Mouse (Mus musculus) stomach, postnatal 0 days (tissue): ENCODE measurements around the gene Mmachc. TPM values are rescaled to one million over a fixed set of nuclear protein-coding genes. Genes with fewer than 3 reads are reported as not detected.
"Not testable (repeated sequence)": the region's sequence is repeated elsewhere in the genome, so short reads cannot be mapped to it uniquely, and the experiment has no call there.

Experiments
- ATAC-seq: fragments of 200-750 bp; cut with Nextera tagmentation; 2 replicates; pipeline ENCODE4 v1.8.0; 2017; ENCODE audit not compliant: low FRiP score, low TSS enrichment
- DNase-seq: peaks from one replicate; pipeline ENCODE4 v3.0.0-alpha.2; 2016; ENCODE audit warnings: low spot score
- H3K27ac ChIP-seq: fragments of 300-500 bp; sonication (generic); replicated peaks from 2 replicates; pipeline ENCODE4 v1.5.1; 2014; ENCODE audit warnings: mild to moderate bottlenecking, control low read depth
- H3K27me3 ChIP-seq: fragments of 300-500 bp; sonication (generic); 2 replicates; pipeline ENCODE4 v1.6.1; 2014; ENCODE audit warnings: low read length; ENCODE audit not compliant: control insufficient read depth, insufficient read depth
- H3K36me3 ChIP-seq: fragments of 300-500 bp; sonication (generic); 2 replicates; pipeline ENCODE4 v1.6.1; 2014; ENCODE audit warnings: low read length, mixed read lengths; ENCODE audit not compliant: control insufficient read depth, insufficient read depth
- H3K4me1 ChIP-seq: fragments of 300-500 bp; sonication (generic); replicated peaks from 2 replicates; pipeline ENCODE4 v1.6.1; 2014; ENCODE audit warnings: antibody characterized with exemption; ENCODE audit not compliant: control insufficient read depth, insufficient read depth
- H3K4me2 ChIP-seq: fragments of 300-500 bp; sonication (generic); replicated peaks from 2 replicates; pipeline ENCODE4 v1.6.1; 2014; ENCODE audit warnings: low read depth, mild to moderate bottlenecking, control low read depth, moderate library complexity
- H3K4me3 ChIP-seq: fragments of 300-500 bp; sonication (generic); 2 replicates; pipeline ENCODE4 v1.5.1; 2014; ENCODE audit warnings: low read depth, low read length, control low read depth
- H3K9ac ChIP-seq: fragments of 300-500 bp; sonication (generic); 2 replicates; pipeline ENCODE4 v1.6.1; 2014; ENCODE audit warnings: mild to moderate bottlenecking, low read length, control low read depth, mixed read lengths
- H3K9me3 ChIP-seq: fragments of 300-500 bp; sonication (generic); 2 replicates; pipeline ENCODE4 v1.6.1; 2016; ENCODE audit warnings: low read length; ENCODE audit not compliant: control insufficient read depth
- CTCF ChIP-seq: IDR thresholded peaks from 2 replicates; pipeline ENCODE4 v1.5.1; 2016; ENCODE audit warnings: antibody characterized with exemption, low read depth, mild to moderate bottlenecking, moderate library complexity
- EP300 ChIP-seq: optimal IDR thresholded peaks from 2 replicates; pipeline ENCODE3; 2016; ENCODE audit warnings: antibody characterized with exemption
- WGBS: fragments of 180-500 bp; shearing (Covaris S2); extraction: QIAGEN DNeasy Blood & Tissue Kit; methylation state at CpG from one replicate; pipeline ENCODE4 v1.1.7; 2014; 5-methylcytosine and 5-hydroxymethylcytosine counted together
- polyA plus RNA-seq: library from polyadenylated mRNA; unstranded; fragments of >200 nt; fragmentation: Nextera tagmentation; extraction: Ambion mirVana; gene quantifications from 2 replicates; pipeline ENCODE4 v1.2.1, GENCODE M21; 2015

Mmachc gene
- polyA plus RNA-seq, 1 experiment from 2014 or later = 9.8 TPM

DNA sequence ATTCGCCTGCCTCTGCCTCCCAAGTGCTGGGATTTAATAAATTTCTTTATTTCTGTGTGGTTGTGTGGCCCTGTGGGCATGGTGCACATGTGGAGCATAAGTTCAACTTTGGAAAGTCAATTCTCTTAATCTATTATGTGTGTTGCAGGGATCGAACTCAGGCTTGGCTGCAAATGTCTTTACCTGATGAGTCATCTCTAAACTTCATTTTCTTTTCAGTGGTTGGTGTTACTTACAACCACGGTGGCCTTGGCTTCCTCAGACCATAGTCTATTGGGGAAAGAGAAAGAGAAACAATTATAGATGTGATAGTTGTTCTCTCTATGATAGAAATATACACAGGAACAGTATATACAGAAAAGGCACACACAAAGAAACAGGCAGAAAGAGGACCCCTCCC lies 32.2 kb downstream of the Mmachc start:
- Histone ChIP-seq H3K27me3 (no peaks in the 10 kb centered on the region), H3K9ac (no peak overlapping the region), H3K4me1 (no peaks in the 10 kb centered on the region), H3K4me2 (no peak overlapping the region), H3K4me3 (no peak overlapping the region), H3K27ac (no peak overlapping the region), H3K9me3 (no peaks in the 10 kb centered on the region), H3K36me3 (no peaks in the 10 kb centered on the region)
- 67% methylated on average over 3 of the region's 3 CpGs for WGBS
- no peak for DNase-seq
- TF ChIP-seq CTCF (no peak), EP300 (no peak)
- no peak for ATAC-seq

- not testable (repeated sequence) for H3K9me3 ChIP-seq, H3K4me1 ChIP-seq, ATAC-seq, DNase-seq, H3K36me3 ChIP-seq, H3K9ac ChIP-seq, H3K4me3 ChIP-seq, H3K27ac ChIP-seq, H3K4me2 ChIP-seq, H3K27me3 ChIP-seq
- 87% methylated on average over 6 of the region's 6 CpGs for WGBS
Observed at GRCm38 (mm10) chr4:116674761-116675160, 33.4 kb downstream of the Mmachc start.

- peak overlapping the region; percentile 5; the same call in 1 of the 2 replicates for H3K27ac ChIP-seq
- no peaks in the 10 kb centered on the region for H3K36me3 ChIP-seq
- H3K27me3 ChIP-seq = no peaks in the 10 kb centered on the region
- no peak overlapping the region for H3K9ac ChIP-seq
- no peaks in the 10 kb centered on the region for H3K9me3 ChIP-seq
- H3K4me3 ChIP-seq = no peak overlapping the region
- no peak overlapping the region for H3K4me2 ChIP-seq
- TF ChIP-seq CTCF (peak; percentile 45), EP300 (no peak)
- ATAC-seq = peak; percentile 99
- no peaks in the 10 kb centered on the region for H3K4me1 ChIP-seq
- peak; percentile 92 for DNase-seq
- WGBS = 17% methylated on average over 2 of the region's 2 CpGs
Observed at GRCm38 (mm10) chr4:116672785-116673184, 35.4 kb downstream of the Mmachc start.

DNA sequence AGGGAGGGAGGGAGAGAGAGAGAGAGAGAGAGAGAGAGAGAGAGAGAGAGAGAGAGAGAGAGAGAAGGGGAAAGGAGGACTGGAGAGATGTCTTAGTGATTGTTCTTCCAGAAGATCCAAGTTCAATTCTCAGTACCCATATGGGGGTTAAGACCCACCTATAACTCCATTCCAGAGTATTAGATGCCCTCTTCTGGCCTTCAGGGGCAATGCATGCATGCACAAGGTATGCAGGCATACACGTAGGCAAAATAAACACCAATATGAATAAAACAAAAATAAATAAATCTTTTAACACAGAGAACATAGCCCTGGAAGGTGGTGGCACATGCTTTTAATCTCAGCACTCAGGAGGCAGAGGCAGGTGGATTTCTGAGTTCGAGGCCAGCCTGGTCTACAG lies 38.9 kb downstream of the Mmachc start:
- TF ChIP-seq EP300 = no peak
- peak; percentile 65 for TF ChIP-seq CTCF

DNA sequence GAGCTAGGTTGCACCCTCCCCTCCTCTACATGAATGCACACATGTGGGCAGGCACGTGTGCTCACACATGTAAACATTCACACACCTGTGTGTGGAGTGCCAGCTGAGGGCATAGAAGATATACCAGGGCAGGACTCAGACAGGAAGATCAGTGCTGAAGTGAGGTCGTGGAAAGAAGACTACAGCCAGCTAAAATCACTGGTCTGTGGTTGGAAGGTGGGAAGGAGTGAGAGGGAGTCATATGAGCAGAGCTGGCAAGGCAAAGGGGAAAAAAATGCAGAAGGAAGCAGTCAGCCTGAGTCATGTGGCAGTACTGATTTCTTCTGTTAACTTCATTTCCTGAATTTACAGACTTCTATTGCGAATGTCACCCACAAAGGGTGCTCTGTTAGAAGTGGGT lies 40.1 kb downstream of the Mmachc start:
- Histone ChIP-seq H3K4me2 (no peak overlapping the region), H3K27ac (peak overlapping the region; percentile 61), H3K27me3 (no peaks in the 10 kb centered on the region), H3K9ac (no peak overlapping the region), H3K9me3 (no peaks in the 10 kb centered on the region), H3K4me3 (no peak overlapping the region), H3K4me1 (no peaks in the 10 kb centered on the region), H3K36me3 (no peaks in the 10 kb centered on the region)
- ATAC-seq = peak; percentile 44
- DNase-seq = peak; percentile 36
- 34% methylated on average over 3 of the region's 3 CpGs for WGBS
- TF ChIP-seq EP300 (no peak), CTCF (no peak)

More for the DNA sequence above, 38.9 kb downstream of the Mmachc start:
- Histone ChIP-seq H3K36me3 (no peaks in the 10 kb centered on the region), H3K27me3 (no peaks in the 10 kb centered on the region), H3K4me2 (no peak overlapping the region), H3K27ac (no peak overlapping the region), H3K4me1 (no peaks in the 10 kb centered on the region), H3K4me3 (no peak overlapping the region), H3K9me3 (no peaks in the 10 kb centered on the region), H3K9ac (no peak overlapping the region)
- DNase-seq (no peak), ATAC-seq (no peak)
- WGBS = 49% methylated on average over 2 of the region's 2 CpGs

DNA sequence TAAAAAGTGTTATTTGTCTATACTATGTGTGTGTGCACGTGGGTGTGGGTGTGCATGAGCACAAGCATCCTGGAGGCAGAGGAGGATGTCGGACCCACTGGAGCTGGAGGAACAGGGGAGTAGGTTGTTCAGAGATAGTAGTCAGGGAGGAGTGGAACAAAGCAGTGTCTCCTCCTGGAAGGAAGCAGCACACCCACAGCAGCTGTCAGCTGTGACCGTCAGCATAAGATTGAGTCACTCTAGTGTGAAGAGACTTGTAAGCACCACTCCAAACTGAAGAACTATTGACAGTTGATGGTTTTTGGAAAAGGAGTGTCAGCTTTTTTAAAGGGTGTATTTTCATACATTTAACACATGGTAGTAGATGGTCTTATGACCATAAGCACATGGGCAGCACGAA lies 41.6 kb downstream of the Mmachc start:
- no peak overlapping the region for H3K27ac ChIP-seq
- no peaks in the 10 kb centered on the region for H3K9me3 ChIP-seq
- no peak for TF ChIP-seq EP300
- no peak for TF ChIP-seq CTCF
- no peak overlapping the region for H3K9ac ChIP-seq
- 63% methylated on average over 4 of the region's 4 CpGs for WGBS
- no peaks in the 10 kb centered on the region for H3K4me1 ChIP-seq
- ATAC-seq = no peak
- H3K4me2 ChIP-seq = no peak overlapping the region
- H3K4me3 ChIP-seq = no peak overlapping the region
- DNase-seq = no peak
- no peaks in the 10 kb centered on the region for H3K36me3 ChIP-seq
- no peaks in the 10 kb centered on the region for H3K27me3 ChIP-seq
